Mouse (Mus musculus) neutrophil, adult 83 days (primary cell): ENCODE results near the gene Rmi1. TPM values are rescaled to one million over a fixed set of nuclear protein-coding genes. Genes with fewer than 3 reads are reported as not detected.

Experiments used
- total RNA-seq, 2 experiments: library from RNA; stranded (reverse); gene quantifications; one replicate each; pipeline ENCODE4 v1.2.4; 2023

Rmi1 gene
- total RNA-seq = 10 to 100 TPM; 18.3 to 18.5 TPM

GRCm38 (mm10) chr13:58402003-58402743 lies at the start of gene Rmi1:
Gene Rmi1, plus strand, starts transcription at chr13:58402248.

GRCm38 (mm10) chr13:58358629-58359303 lies 43.3 kb upstream of the Rmi1 start, which contains the start of gene Kif27:
Gene Kif27, minus strand, starts transcription at chr13:58359122.

GRCm38 (mm10) chr13:58384779-58385546 lies 17.1 kb upstream of the Rmi1 start, which contains the start of gene 2210016F16Rik:
Gene 2210016F16Rik, minus strand, starts transcription at chr13:58385225.

GRCm38 (mm10) chr13:58403243-58403642 lies 1.2 kb downstream of the Rmi1 start, which contains the start of gene Hnrnpk:
Gene Hnrnpk, minus strand, starts transcription at chr13:58403343.

Other genes starting within 250 kb of the Rmi1 start
- 10 to 100 TPM; 26.7 to 39.7 TPM for gene Idnk, start 244.6 kb upstream of the Rmi1 start, total RNA-seq
- gene Ubqln1, start 186.6 kb upstream of the Rmi1 start, total RNA-seq = 10 to 100 TPM; 44.0 to 46.6 TPM
- 1 to 10 TPM; 3.9 to 4.2 TPM for gene Gkap1, start 126.5 kb upstream of the Rmi1 start, total RNA-seq
- under 1 TPM in 1 of 2 experiments, not detected in 1; 0.09 TPM for gene Kif27, start 43.1 kb upstream of the Rmi1 start, total RNA-seq
- 1 to 10 TPM; 8.9 to 9.1 TPM for gene 2210016F16Rik, start 17.0 kb upstream of the Rmi1 start, total RNA-seq
- 100 to 1,000 TPM; 738 to 744 TPM for gene Hnrnpk, start 1.1 kb downstream of the Rmi1 start, total RNA-seq
- under 1 TPM; 0.09 to 0.22 TPM for gene Slc28a3, start 208.6 kb downstream of the Rmi1 start, total RNA-seq